20 mouse cellular contexts compared by ENCODE assay signal in the genomic region with DNA sequence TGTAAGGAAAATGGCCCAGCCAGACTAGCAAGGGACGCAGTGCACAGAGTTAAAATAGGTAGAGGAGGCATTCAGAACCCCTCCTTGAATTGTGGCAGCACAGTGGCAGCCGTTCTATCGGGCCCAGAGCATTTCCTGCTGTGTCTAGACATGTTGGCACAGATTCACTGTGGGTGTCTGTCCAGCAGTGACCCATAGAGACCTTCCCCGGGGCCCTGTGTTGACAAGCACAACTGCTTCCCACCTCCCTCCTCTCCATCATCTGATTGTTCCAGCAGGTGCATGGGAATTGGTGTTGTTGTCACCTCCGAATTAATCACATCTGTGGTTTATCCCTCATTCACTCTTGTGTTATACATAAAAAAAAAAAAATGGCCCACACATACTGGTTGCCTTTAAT.
DNase-seq lines count a peak whose midpoint lies in the region; ATAC-seq and TF ChIP-seq lines count a peak whose summit lies in the region.
"Had no signal": no experiment of that assay in that cellular context is flagged by ENCODE, and none has a peak within 500 bp of the region (broad histone marks: within the 10 kb centered on the region; RNA-seq: fewer than 3 reads in every experiment).

No protein-coding gene starts in this region.

- DNase-seq in frontal cortex, postnatal 36 days (ENCODE audit: low spot score in 2 of 2), result no peak
- peak; percentile 31 for DNase-seq in kidney, adult 2 months
- DNase-seq in layer of hippocampus, adult 9-11 months, result peak; percentile 71
- DNase-seq in layer of hippocampus, adult 8-10 months (ENCODE audit: low spot score in 2 of 2), result no peak
- DNase-seq in right cerebral cortex, postnatal 10 days (ENCODE audit: low spot score in 2 of 2), result peak; percentile 43 to 45
- no peak for DNase-seq in right cerebral cortex, postnatal 25 days
- DNase-seq: adrenal gland, adult 8-10 months; cerebellum, adult 9-11 months; lung, adult 18-20 months; thymus, adult 2 months had no signal

- no peaks in the 10 kb centered on the region for H3K27me3 ChIP-seq in kidney, adult 2 months (replicated peaks; ENCODE audit: control insufficient read depth, insufficient read depth, low read length)
- H3K27me3 ChIP-seq in kidney, embryonic 15.5 days, result no peaks in the 10 kb centered on the region
- H3K27me3 ChIP-seq: forebrain, embryonic 12.5 days; hindbrain, embryonic 15.5 days; intestine, embryonic 15.5 days; Patski had no signal

- no peak overlapping the region for H3K4me2 ChIP-seq in kidney, embryonic 15.5 days
- H3K4me2 ChIP-seq: forebrain, embryonic 12.5 days; heart, embryonic 11.5 days; hindbrain, embryonic 15.5 days; intestine, embryonic 15.5 days; liver, embryonic 11.5 days had no signal

- no peak overlapping the region for H3K9ac ChIP-seq in kidney, embryonic 15.5 days
- H3K9ac ChIP-seq: forebrain, embryonic 12.5 days; hindbrain, embryonic 15.5 days; intestine, embryonic 15.5 days had no signal

- no peak for TF ChIP-seq CTCF in kidney, adult 2 months (conservative IDR thresholded peaks at IDR 0.05; ENCODE audit: insufficient read depth, insufficient read length, low read depth, low read length)

- no peak for TF ChIP-seq POLR2A in kidney, adult 2 months (IDR thresholded peaks at IDR 0.05; ENCODE audit: low read depth, low read length)

- no peak overlapping the region for H3K4me3 ChIP-seq in kidney, adult 2 months (ENCODE audit: insufficient read depth, low read depth, low read length)
- no peak overlapping the region for H3K4me3 ChIP-seq in kidney, embryonic 15.5 days (replicated peaks)
- H3K4me3 ChIP-seq: forebrain, embryonic 12.5 days; hindbrain, embryonic 15.5 days; intestine, embryonic 15.5 days; midbrain, embryonic 10.5 days had no signal

- H3K27ac ChIP-seq in kidney, adult 2 months (ENCODE audit: insufficient read depth, low read depth, low read length), result no peak overlapping the region
- no peak overlapping the region for H3K27ac ChIP-seq in kidney, embryonic 15.5 days
- H3K27ac ChIP-seq: forebrain, embryonic 12.5 days; hindbrain, embryonic 15.5 days; intestine, embryonic 15.5 days; macrophage; midbrain, embryonic 10.5 days had no signal

- no peaks in the 10 kb centered on the region for H3K9me3 ChIP-seq in kidney, embryonic 15.5 days (replicated peaks)
- H3K9me3 ChIP-seq: forebrain, embryonic 12.5 days; hindbrain, embryonic 15.5 days; intestine, embryonic 15.5 days; midbrain, embryonic 10.5 days had no signal

- H3K36me3 ChIP-seq in kidney, adult 2 months (ENCODE audit: control insufficient read depth, insufficient read depth, low read length), result no peaks in the 10 kb centered on the region
- H3K36me3 ChIP-seq in kidney, embryonic 15.5 days, result no peaks in the 10 kb centered on the region
- H3K36me3 ChIP-seq: forebrain, embryonic 12.5 days; hindbrain, embryonic 15.5 days; intestine, embryonic 15.5 days; midbrain, embryonic 10.5 days had no signal

- WGBS in kidney, adult 2 months, result 37% methylated on average over 5 of the region's 5 CpGs
- 41% methylated on average over 5 of the region's 5 CpGs for WGBS in kidney, embryonic 15.5 days

- peaks cover 3% of the 10 kb centered on the region; the same call in 1 of the 2 replicates for H3K4me1 ChIP-seq in kidney, adult 2 months (ENCODE audit: control insufficient read depth, insufficient read depth, low read length)
- no peaks in the 10 kb centered on the region for H3K4me1 ChIP-seq in kidney, embryonic 15.5 days
- H3K4me1 ChIP-seq: hindbrain, embryonic 15.5 days; intestine, embryonic 15.5 days had no signal

- ATAC-seq in frontal cortex, adult (ENCODE audit: low TSS enrichment), result peak; percentile 41; the same call in 1 of the 2 replicates
- ATAC-seq in kidney, embryonic 15.5 days (replicated peaks; ENCODE audit: low FRiP score), result no peak
- ATAC-seq: intestine, embryonic 15.5 days; Patski had no signal

Comparison
In these comparisons a context has a peak if more than half of its experiments do, and no peak if none do; other contexts are left out.
1. DNase-seq: peak in kidney, adult 2 months (single experiment), layer of hippocampus, adult 9-11 months (single experiment) and right cerebral cortex, postnatal 10 days (2 of 2); none in frontal cortex, postnatal 36 days (0 of 2), layer of hippocampus, adult 8-10 months (0 of 2) and right cerebral cortex, postnatal 25 days (single experiment).